Mouse (Mus musculus): Measurements from ENCODE around the gene Invs. TPM values are rescaled to one million over a fixed set of nuclear protein-coding genes. Genes with fewer than 3 reads are reported as not detected.
"Not testable (repeated sequence)": the region's sequence is repeated elsewhere in the genome, so short reads cannot be mapped to it uniquely, and the experiment has no call there.

Gene Invs
- total RNA-seq, 2 experiments from 2014 or later: 14.4 to 14.6 TPM

GRCm38 (mm10) chr4:48322095-48322494 lies 42.5 kb downstream of the Invs start:
- no peak for DNase-seq
- intact Hi-C loops (cut with DNase I): no loop called here

GRCm38 (mm10) chr4:48327192-48327591 lies 47.6 kb downstream of the Invs start:
- no peak for DNase-seq

GRCm38 (mm10) chr4:48328042-48328441 lies 48.5 kb downstream of the Invs start:
- DNase-seq: no peak
- intact Hi-C loops (cut with DNase I): no loop called here

More at GRCm38 (mm10) chr4:48327192-48327591, 47.6 kb downstream of the Invs start:
- intact Hi-C loops (cut with DNase I): no loop called here

- intact Hi-C loops (cut with DNase I): no loop called here
- no peak for DNase-seq
Measured at GRCm38 (mm10) chr4:48332453-48333051, 53.0 kb downstream of the Invs start.

- intact Hi-C loops (cut with DNase I): no loop called here
- DNase-seq: peak; percentile 3
Measured at GRCm38 (mm10) chr4:48334927-48335763, 55.6 kb downstream of the Invs start.

- DNase-seq: no peak
Measured at GRCm38 (mm10) chr4:48342705-48343104, 63.1 kb downstream of the Invs start.

GRCm38 (mm10) chr4:48362367-48362766 lies 82.8 kb downstream of the Invs start:
- no peak for DNase-seq

More at GRCm38 (mm10) chr4:48342705-48343104, 63.1 kb downstream of the Invs start:
- intact Hi-C loops (cut with DNase I): no loop called here

GRCm38 (mm10) chr4:48371037-48371436 lies 91.5 kb downstream of the Invs start:
- no peak for DNase-seq
- intact Hi-C loops (cut with DNase I): no loop called here

More at GRCm38 (mm10) chr4:48362367-48362766, 82.8 kb downstream of the Invs start:
- intact Hi-C loops (cut with DNase I): no loop called here

GRCm38 (mm10) chr4:48380940-48381339 lies 101.4 kb downstream of the Invs start:
- intact Hi-C loops (cut with DNase I): loop anchor here (5.0 to 10.0 kb wide), 3 partner anchors 154 to 946 kb away; partner anchors contain the start of gene Nr4a3
- DNase-seq: peak; percentile 74

GRCm38 (mm10) chr4:48382506-48382905 lies 102.9 kb downstream of the Invs start:
- no peak for DNase-seq
- intact Hi-C loops (cut with DNase I): loop anchor here (5.0 to 10.0 kb wide), 3 partner anchors 155 to 948 kb away; partner anchors contain the start of gene Nr4a3

- DNase-seq: no peak
- intact Hi-C loops (cut with DNase I): no loop called here
Measured at GRCm38 (mm10) chr4:48396949-48397348, 117.4 kb downstream of the Invs start.

- no peak for DNase-seq
- intact Hi-C loops (cut with DNase I): loop anchor here (10.0 kb wide), 1 partner anchor 878 kb away; no protein-coding TSS in a partner anchor
Measured at GRCm38 (mm10) chr4:48403066-48403640, 123.6 kb downstream of the Invs start.

- intact Hi-C loops (cut with DNase I): loop anchor here (10.0 kb wide), 1 partner anchor 881 kb away; no protein-coding TSS in a partner anchor
- not testable (repeated sequence) for DNase-seq
Measured at GRCm38 (mm10) chr4:48405724-48406491, 126.3 kb downstream of the Invs start.

- intact Hi-C loops (cut with DNase I): loop anchor here (10.0 kb wide), 1 partner anchor 883 kb away; no protein-coding TSS in a partner anchor
- DNase-seq: peak; percentile 60
Measured at GRCm38 (mm10) chr4:48407350-48408039, 127.9 kb downstream of the Invs start.

GRCm38 (mm10) chr4:48413473-48413872 lies 133.9 kb downstream of the Invs start:
- no peak for DNase-seq
- intact Hi-C loops (cut with DNase I): no loop called here

GRCm38 (mm10) chr4:48415838-48416335 lies 136.3 kb downstream of the Invs start:
- DNase-seq: no peak
- intact Hi-C loops (cut with DNase I): no loop called here

GRCm38 (mm10) chr4:48418831-48419468 lies 139.4 kb downstream of the Invs start:
- no peak for DNase-seq
- intact Hi-C loops (cut with DNase I): no loop called here

GRCm38 (mm10) chr4:48422633-48423032 lies 143.1 kb downstream of the Invs start:
- intact Hi-C loops (cut with DNase I): no loop called here
- DNase-seq: no peak

GRCm38 (mm10) chr4:48423738-48424137 lies 144.2 kb downstream of the Invs start:
- intact Hi-C loops (cut with DNase I): no loop called here

More at GRCm38 (mm10) chr4:48423738-48424137, 144.2 kb downstream of the Invs start:
- no peak for DNase-seq
